Mouse (Mus musculus): ENCODE measurements around the gene Tlcd1.
"Not testable (repeated sequence)": the region's sequence is repeated elsewhere in the genome, so short reads cannot be mapped to it uniquely, and the experiment has no call there.

Tlcd1 gene

DNA sequence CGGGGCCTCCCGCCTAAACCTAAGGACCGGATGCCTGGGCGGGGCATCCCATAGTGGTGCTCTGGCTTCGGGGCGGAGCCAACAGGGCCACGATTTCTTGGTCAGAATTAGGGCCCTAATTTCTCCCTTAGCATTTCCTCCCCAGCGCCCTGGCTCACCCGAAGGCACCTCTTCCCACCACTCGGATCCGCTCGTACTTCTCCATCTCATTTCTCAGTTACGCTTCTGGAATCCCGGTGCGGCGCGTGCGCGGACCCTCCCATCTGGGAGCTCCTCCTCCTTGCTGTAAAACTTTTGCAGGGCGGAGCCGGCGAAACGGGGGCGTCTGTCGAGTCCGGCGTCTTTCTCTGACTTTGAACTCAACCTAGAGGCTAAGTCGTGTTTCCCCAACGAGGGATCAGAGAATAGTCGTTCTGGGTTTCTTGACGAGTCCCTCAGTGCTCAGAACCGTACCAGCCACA lies at the start of gene Tlcd1, which contains the start of gene Nek8:
Gene Tlcd1 (plus strand): TSS at position 310 of the 461 bp plus-strand sequence.
Gene Nek8 (minus strand): TSS at position 274 of the 461 bp plus-strand sequence.
- peak; percentile 72 to 79 for DNase-seq (ENCODE audit: low spot score in 2 of 2)

DNA sequence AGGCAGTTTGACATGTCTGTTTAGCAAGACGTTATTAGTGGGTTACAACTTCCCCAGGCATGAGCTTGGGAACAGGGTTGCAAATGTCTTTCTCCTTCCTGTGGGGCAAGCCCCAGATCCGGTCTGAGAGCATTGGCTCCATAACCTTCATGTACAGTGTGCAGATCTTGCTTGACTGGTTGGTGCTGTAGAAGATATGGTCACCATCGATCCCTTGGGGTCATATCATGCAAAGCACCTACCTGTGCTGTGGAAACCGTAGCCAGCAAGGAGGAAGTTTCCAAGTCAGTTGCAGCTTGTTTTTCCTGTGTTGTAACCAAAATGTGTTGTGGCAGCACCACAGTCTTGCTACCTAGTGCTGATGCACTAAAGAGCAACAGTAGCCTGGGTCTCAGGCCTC lies 49.8 kb upstream of the Tlcd1 start:
- DNase-seq (ENCODE audit: low spot score in 2 of 2): no peak

DNA sequence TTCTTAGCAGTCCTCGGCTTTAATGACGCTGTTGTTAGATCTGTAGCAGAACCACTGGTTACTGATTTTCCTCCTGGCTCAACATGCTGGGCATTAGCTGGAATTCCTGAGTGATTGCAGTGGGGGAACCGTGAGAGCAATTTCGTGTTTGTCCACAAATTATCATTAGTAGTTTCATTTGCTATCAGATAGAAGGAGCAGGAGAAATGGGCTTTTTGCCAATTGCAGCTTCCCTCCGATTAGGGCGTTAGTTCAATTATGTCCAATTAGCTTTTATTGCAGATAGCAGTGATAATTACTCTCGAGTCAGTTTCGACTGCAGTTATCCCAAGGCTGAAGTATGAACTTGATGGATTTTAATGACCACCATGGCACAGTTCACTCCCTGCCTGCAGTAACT lies 47.1 kb upstream of the Tlcd1 start:
- no peak for DNase-seq (ENCODE audit: low spot score in 2 of 2)

DNA sequence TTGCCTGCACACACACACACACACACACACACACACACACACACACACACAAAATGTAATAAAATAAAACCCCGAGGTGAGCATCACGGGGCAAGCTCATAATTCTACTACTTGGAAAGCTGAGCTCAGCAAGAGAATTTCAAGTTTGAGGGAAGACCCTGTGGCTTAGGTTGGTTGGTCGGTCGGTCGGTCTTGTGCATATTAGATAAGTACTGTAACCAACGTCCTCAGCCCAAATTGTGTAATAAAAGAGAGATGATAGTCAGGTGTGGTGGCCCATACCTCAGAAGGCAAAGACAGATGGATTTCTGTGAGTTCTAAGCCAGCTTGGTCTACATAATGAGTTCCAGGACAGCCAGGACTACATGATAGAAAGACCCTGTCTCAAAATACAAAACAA lies 42.6 kb upstream of the Tlcd1 start:
- DNase-seq (ENCODE audit: low spot score in 2 of 2): no peak

DNA sequence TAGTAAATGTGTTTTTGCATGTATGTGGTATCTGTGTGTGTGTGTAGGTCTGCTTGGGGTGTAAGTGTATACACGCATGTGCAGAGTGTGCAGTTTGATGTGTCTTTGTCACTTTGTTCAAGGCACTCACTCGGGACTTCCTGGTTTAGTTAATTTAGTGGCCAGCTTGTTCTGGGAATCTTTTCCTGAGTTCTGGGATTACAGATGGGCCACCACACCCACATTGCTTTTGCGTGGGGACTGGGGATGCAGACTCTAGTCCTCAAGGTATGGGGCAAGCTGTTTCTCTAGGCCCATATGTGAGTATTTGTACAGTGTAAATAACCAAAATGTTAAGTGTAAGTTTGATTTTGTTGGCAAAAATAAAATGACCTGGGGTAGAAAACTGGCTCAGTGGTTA lies 42.2 kb upstream of the Tlcd1 start:
- DNase-seq (ENCODE audit: low spot score in 2 of 2): no peak

DNA sequence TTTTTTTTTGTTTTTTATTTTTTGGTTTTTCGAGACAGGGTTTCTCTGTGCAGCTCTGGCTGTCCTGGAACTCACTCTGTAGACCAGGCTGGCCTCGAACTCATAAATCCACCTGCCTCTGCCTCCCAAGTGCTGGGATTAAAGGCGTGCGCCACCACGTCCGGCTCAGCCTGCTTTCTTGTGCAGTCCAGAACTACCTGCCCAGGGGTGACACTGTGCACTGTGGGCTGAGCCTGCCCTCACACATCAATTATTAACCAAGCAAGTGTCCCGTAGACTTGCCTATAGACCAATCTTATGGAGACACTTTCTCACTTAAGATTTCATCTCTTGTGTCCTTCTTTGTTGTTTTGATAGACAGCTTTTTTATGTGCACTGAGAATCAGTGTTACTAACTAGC lies 41.2 kb upstream of the Tlcd1 start:
- not testable (repeated sequence) for DNase-seq (ENCODE audit: low spot score in 2 of 2)

DNA sequence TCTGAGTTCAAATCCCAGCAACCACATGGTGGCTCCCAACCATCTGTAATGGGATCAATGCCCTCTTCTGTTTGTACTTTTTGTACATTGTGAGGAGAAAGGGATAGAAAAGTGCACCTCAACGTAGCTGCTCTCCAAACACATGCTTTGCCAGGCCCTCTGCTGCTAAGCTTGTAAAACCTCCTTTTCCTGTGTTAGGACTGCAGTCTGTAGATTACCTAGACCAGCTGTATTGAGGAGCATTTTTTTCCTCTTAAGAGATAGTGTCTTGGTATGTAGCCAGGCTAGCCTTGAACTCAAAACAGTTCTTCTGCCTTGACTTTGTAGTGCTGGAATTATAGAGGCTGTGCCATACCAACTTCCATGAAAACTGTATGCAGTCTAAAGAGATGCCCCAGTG lies 40.4 kb upstream of the Tlcd1 start:
- DNase-seq (ENCODE audit: low spot score in 2 of 2): no peak

DNA sequence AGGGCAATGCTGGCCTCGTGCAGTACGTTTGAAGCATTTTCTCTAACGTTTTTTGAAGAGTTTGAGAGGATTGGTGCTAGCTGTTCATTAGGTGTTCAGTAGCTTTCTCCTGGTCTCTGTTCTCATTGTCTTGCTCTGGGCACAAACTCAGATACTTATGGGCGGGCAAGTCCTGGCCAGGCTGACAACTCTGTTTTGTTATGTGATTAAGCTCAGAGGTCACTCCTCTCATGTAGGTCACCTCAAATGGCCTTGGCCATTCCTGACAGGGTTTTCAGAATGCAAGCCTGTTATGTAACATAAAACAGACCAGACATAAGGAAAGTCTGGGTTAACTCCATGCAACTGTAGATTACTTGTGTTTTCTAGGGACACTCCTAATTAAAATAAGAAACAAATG lies 38.9 kb upstream of the Tlcd1 start:
- DNase-seq (ENCODE audit: low spot score in 2 of 2): no peak

DNA sequence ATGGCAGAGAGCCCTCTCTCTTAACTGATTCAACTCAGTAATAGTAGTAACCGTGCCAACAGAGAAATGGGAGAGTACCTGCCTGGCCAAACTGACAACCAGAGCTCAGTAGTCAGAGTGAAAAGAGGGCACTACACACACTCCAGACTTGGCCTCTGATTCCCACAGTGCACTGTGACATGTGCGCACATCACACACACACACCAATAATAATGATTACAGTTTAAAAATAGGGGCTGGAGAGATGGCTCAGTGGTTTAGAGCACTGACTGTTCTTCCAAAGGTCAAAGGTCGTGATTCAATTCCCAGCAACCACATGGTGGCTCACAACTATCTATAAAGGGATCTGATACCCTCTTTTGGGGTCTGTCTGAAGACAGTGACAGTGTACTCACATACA lies 38.5 kb upstream of the Tlcd1 start:
- no peak for DNase-seq (ENCODE audit: low spot score in 2 of 2)

DNA sequence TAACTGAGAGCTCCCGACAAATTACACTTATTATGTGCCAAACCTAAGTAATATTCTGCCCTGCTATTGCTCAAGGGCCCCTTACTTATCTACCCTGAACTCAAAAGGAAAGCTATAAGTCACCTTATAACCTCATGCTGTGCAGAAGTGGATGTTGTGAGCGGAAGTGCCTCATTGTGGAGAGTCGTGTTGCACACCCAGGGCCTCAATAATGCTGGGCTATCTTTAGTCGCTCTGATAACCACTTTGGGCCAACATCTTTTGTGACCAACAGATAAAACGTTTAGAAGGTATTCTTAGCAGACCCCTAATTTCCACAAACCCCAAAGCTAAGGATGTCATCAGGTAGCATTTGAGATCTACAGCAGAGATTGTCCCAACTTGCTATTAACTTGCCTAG lies 35.8 kb upstream of the Tlcd1 start:
- DNase-seq (ENCODE audit: low spot score in 2 of 2): no peak

DNA sequence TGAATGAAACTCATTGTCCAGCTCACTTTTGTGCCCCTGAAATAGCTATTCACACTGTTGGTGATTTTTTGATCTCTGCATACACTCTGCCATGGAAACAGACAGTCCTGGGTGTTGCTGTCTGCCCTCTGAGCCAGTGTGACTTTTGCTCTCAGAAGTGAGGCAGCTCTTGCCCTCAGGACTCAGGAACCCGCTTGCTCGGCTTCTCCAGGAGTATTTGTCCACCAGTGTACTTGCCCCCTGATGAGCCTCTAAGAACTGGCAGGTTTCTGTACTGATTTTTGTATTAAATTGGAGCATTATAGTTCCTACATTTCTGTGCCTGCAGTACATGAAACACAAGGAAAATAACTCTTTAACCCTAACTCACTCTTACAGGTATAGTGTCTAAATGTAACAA lies 33.0 kb upstream of the Tlcd1 start:
- DNase-seq (ENCODE audit: low spot score in 2 of 2): no peak

DNA sequence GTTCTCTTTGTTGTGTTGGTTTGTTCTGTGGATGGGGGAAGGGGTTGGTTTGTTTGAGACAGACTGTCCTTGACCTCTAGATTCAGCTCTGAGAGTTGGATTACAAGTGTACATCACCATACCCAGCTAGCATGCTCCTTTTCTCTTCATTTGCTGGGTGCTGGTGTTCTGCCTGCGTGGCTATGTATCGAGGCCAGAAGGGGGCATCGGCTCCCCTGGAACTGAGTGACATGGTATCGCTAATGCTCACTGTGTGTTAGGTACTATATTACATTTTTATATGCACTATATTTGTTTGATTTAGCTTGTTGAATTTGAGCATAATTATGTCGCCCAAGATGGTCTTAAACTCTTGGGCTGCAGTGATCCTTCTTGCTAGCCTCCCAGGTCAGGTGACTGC lies 30.3 kb upstream of the Tlcd1 start:
- no peak for DNase-seq (ENCODE audit: low spot score in 2 of 2)

DNA sequence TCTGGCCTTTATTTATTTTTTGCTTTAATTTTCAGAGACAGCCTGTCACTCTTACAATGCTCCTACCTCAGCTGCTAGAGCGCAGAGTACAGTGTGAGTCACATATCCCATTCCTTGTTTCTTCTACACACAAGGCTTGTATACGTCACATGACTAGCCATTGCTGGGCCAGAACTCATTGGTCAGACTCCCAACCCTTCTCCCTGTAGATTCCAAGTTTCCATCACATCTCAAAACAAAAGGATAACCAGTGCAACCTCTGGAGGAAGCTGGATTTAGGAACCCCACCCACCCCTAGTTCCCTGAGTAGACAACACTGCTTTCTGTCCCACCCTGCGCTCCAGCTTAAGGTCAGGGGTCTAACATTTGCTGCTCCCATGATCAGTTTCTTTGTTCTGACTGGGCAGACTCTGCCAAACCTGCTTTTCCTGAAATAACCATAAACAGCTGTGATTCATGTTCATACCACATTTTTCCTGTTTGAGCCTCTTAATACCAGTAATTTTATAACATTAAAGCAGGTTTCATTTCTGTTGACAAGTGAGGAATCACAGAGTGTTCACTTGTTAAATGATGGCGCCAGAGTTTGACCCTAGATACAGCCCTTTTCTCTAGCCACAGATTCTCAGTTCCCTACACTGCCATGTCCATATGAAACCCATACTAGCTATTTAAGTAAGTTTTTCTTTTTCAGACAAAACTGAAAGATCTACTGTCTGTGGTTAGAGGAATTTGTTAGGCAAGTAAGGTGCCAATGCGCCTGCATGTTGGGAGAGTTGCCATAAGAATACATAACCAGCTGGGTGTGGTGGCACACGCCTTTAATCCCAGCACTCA lies 29.6 kb upstream of the Tlcd1 start:
- DNase-seq (ENCODE audit: low spot score in 2 of 2): no peak

DNA sequence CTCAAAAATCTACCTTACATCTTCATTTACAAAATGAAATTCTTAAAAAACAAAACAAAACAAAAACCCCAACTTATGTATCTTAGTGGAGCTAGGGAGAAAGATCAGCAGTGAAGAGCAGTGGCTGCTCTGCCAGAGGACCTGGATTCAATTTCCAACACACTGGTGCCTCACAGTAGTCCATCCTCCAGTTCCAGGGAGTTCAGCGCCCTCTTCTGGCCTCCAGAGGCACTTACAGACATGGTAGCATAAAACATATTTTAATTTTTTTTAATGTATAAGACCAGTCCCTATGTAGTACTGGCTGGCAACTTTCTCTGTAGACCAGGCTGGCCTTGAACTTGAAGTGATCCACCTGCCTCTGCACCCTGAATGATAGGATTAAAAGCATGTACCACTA lies 25.4 kb upstream of the Tlcd1 start:
- no peak for DNase-seq (ENCODE audit: low spot score in 2 of 2)

DNA sequence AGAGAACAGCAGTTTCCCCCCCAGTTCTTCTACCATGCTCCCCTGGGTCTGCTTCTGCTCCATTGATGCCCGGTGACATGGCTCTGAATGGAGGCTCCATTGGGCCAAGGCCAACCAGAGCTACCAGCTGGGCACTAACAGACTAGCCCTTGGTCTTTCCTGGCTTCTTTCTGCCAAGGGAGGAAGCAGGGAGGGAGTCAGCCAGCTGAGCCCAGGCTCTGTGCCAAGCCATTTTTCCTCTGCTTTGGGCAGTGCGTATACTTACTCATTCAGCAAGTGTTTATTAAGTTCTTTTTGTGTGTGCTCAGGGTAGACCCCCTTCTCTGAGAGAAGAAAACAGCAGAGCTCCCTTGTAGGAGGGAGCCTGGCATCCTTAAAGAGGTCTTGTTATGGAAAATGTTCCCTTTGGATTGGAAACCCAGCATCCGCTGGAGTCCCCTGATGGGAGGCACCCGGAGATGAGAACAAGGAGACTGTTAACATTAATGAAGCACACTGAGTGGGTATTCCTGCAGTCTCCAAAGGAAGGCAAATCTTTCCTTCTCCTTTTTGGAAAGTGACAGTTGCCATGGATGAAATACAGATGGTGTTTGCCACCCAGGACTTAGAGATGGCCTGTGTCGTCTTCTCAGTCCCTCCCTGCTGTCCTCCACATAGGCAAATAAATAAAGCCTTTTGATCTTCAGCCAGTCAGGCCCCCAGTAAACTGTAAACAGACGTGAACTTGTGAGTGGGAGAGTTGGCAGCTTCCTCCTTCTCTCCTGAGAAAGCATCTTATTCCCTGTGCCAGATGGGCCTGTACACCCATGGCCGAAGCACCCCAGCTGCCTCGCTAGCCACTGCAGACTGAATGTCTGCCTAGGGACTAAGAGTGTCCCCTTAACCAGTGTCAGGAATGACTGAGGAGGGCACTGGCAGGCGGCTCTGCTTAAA lies 23.9 kb upstream of the Tlcd1 start:
- peak; percentile 70 to 86 for DNase-seq (ENCODE audit: low spot score in 2 of 2)

DNA sequence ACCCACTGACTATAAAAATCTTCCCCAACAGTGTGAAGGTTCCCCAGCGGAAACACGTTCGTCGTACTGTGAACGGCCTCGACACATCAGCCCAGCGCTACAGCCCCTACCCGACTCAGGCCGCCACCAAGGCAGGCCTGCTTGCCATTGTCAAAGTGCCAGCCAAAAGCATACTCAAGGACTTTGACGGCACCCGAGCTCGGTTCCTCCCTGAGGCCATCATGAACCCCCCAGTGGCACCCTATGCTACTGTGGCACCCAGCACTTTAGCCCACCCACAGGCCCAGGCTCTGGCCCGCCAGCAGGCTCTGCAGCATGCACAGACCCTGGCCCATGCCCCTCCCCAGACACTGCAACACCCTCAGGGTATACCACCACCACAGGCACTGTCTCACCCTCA lies 22.7 kb upstream of the Tlcd1 start:
- DNase-seq (ENCODE audit: low spot score in 2 of 2): no peak

DNA sequence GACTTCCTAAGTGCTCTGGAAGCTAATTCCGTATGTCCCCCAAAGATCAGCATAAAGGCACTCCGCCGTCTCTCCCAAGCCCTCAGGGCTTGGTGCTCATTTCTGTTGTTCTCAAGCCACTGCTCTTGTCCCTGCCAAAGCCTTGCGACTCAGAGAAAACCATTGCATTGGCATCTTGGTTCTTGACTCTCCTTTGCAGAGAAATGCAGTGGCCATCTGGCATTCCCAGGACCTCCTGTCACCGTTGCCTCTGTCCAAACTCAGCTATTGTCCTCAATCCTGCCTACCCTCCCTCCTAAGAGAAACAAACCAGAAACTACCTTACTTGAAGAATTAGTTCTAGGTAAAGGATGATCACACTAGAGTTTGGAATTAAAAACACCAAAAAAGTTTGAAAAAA lies 20.8 kb upstream of the Tlcd1 start:
- DNase-seq (ENCODE audit: low spot score in 2 of 2): no peak

DNA sequence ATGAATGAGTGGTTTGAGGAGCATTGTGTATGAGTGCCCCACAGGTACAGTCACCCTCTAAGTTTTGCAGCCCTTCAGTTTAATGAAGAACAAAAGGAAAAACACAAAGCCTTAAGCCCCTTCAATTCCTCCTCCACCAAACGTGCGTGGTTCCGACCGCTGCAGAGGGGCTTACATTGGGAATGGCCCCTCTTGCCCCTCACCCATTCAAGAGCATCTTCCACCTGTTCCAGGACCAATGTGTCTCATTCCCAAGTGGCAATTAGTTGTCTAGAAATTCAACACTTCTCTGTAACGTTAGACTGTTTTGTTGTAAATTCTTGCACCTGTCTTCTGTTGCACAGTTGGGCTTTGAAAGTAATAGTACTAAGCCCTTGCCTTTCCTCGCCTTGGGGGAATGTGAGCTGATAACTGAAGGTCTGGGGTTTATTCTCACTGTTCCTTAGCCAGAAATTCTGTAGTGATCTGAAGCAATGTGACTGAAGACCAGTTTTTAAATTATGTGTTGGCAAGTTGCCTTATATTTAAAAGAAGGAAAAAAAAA lies 20.3 kb upstream of the Tlcd1 start:
- no peak for DNase-seq (ENCODE audit: low spot score in 2 of 2)

DNA sequence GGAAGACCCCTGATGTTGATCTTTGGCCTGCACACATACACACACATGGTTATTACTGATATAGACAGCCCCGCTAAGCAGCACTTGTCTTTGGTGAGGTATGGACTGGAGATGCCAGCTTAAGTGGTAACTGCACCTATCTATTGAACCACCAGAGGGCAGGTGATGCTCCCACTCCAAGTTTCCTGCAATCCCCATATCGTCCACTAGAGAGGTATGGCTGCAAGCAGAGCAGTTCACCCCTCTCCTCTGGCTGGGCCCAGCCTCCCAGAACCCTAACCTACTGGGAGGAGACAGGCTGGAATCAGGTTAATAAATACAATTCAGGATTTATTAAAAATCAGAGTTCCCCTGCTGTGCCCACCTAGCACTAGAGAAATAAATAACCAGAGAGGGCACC lies 17.4 kb upstream of the Tlcd1 start:
- DNase-seq (ENCODE audit: low spot score in 2 of 2): peak; percentile 69 to 74

DNA sequence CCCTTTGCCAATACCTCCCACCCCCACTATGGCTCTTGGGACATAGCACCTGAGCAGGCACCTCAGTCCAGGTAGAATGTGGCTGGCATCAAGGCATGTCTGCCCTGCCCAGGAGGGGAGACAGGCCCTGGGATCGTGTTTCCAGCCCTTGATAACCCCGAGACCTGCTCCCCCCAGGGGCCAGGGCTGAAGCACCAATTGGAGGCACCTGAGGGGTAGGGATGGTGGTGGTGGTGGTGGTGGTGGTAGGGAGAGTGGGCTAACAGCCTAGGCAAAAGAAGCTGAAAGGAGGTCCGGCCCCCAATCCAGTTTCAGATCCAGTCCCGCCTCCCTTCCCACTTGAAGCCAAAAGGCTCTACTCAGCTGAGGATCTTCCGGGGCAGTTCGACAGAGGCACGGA lies 17.0 kb upstream of the Tlcd1 start:
- DNase-seq (ENCODE audit: low spot score in 2 of 2): no peak

DNA sequence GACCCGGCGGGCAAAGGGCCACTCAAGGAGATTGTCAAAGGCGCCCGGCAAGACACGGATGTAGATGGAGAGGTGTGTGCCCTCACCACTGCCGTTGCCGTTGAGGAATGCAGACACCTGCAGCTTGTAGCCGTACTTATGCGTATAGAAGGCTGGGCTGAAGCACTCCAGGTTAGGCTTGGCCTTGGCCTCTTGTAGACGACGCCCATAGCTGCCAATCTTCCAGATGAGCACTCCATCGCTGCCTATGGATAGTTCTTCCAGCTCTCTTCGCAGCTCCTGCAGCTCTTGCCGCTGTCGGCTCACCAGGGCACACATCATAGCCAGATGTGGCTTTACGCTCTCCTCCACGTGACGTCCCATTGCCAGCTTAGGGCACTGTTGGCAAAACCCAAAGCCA lies 16.3 kb upstream of the Tlcd1 start:
- no peak for DNase-seq (ENCODE audit: low spot score in 2 of 2)

DNA sequence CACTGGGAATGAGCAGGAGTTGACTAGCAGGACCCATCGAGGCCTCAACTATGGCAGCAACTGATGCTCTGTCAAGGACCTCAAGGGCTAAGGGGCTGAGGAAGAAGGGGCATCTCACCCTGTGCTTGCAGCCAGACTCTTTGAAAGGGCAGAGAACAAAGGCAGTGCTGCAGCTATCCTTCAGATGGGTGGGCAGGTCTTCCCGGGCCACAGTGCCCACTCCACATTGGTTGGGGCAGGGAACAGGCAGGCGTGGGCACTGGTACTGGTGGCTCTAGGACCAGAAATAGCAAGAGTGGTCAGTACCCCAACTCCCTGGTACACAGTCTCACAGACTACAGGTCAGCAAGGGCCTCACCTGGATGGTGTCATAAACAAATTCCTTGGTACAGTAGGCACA lies 15.8 kb upstream of the Tlcd1 start:
- DNase-seq (ENCODE audit: low spot score in 2 of 2): no peak
